Mouse (Mus musculus) olfactory bulb, adult 2 months (tissue): ENCODE results near the gene Adora2a.

Experiments used
- CTCF ChIP-seq: fragments of 200-500 bp; IDR thresholded peaks from 2 replicates; pipeline ENCODE4 v1.5.1; 2012; ENCODE audit warnings: low read depth, mild to moderate bottlenecking, low read length, moderate library complexity; ENCODE audit not compliant: insufficient read depth
- POLR2A ChIP-seq: fragments of 200-500 bp; IDR thresholded peaks from 2 replicates; pipeline ENCODE4 v1.6.1; 2012; ENCODE audit warnings: mild to moderate bottlenecking, low read depth, low read length, moderate library complexity; ENCODE audit not compliant: insufficient read depth

DNA sequence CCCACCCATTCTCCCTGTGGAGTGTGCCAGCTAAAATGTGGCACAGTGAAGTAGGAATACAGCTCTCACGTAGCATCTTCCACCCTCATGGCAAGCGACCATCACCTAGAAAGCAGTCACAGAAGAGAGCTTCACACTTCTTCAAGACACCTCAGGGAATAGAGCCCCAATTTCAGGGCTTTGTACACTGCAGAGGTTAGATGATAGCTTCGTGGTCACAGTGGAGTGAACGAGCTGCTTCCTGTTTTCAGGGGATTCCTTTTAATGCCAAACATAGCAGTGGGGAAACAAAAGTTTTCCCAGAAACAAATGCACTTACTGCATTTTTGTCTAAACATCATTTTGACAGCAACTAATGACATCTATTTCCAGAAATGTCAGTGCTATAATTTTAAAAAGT is 27.3 kb upstream of the Adora2a start:
- TF ChIP-seq POLR2A (no peak), CTCF (no peak)
